Mouse (Mus musculus) mouse embryonic stem cell (cell line): ENCODE data around the gene Tmed10.

ENCODE experiments used
- in situ Hi-C, 2 experiments: fragments of 300-500 bp; cut with MboI; formaldehyde crosslinking; loops; 1 replicate in 1 of 2; 3 replicates in 1 of 2; pipeline ENCODE4 v1.14.3; 2019 to 2020; ENCODE audit warnings: low sequenced_read_pairs in 2 of 2, low pct_unique_long_range_greater_than_20kb in 1 of 2, mixed read lengths in 1 of 2; ENCODE audit not compliant: unreplicated experiment in 1 of 2

Gene Tmed10

GRCm38 (mm10) chr12:85344252-85344651 lies 30.4 kb downstream of the Tmed10 start:
- in situ Hi-C loops, result no loop called here

GRCm38 (mm10) chr12:85342310-85342709 lies 32.3 kb downstream of the Tmed10 start:
- in situ Hi-C loops, result no loop called here

GRCm38 (mm10) chr12:85341131-85341530 lies 33.5 kb downstream of the Tmed10 start:
- in situ Hi-C loops, result no loop called here

GRCm38 (mm10) chr12:85339947-85340346 lies 34.7 kb downstream of the Tmed10 start:
- in situ Hi-C loops, result no loop called here

GRCm38 (mm10) chr12:85339243-85339729 lies 35.4 kb downstream of the Tmed10 start, which contains the start of gene Nek9:
Nek9 (minus strand) TSS chr12:85339362.
- in situ Hi-C loops, result no loop called here

GRCm38 (mm10) chr12:85338815-85339214 lies 35.8 kb downstream of the Tmed10 start:
- in situ Hi-C loops, result no loop called here

- in situ Hi-C loops, result no loop called here
Measured at GRCm38 (mm10) chr12:85337567-85338311, 36.9 kb downstream of the Tmed10 start.

GRCm38 (mm10) chr12:85330153-85330552 lies 44.5 kb downstream of the Tmed10 start:
- in situ Hi-C loops, result no loop called here

GRCm38 (mm10) chr12:85308651-85309050 lies 66.0 kb downstream of the Tmed10 start:
- in situ Hi-C loops, result no loop called here

- in situ Hi-C loops, result no loop called here
Measured at GRCm38 (mm10) chr12:85305247-85305892, 69.3 kb downstream of the Tmed10 start.

- in situ Hi-C loops, result no loop called here
Measured at GRCm38 (mm10) chr12:85304725-85305124, 69.9 kb downstream of the Tmed10 start.

- in situ Hi-C loops, result no loop called here
Measured at GRCm38 (mm10) chr12:85303256-85303655, 71.4 kb downstream of the Tmed10 start.

- in situ Hi-C loops, result loop anchor here in 1 of 2 experiments (10.0 kb wide), 1 partner anchor 154 kb away; no protein-coding TSS in a partner anchor
Measured at GRCm38 (mm10) chr12:85298835-85299180, 75.8 kb downstream of the Tmed10 start.

GRCm38 (mm10) chr12:85298127-85298834 lies 76.4 kb downstream of the Tmed10 start:
- in situ Hi-C loops, result loop anchor here in 1 of 2 experiments (10.0 kb wide), 1 partner anchor 153 kb away; no protein-coding TSS in a partner anchor

GRCm38 (mm10) chr12:85297345-85297997 lies 77.2 kb downstream of the Tmed10 start:
- in situ Hi-C loops, result loop anchor here in 1 of 2 experiments (10.0 kb wide), 1 partner anchor 153 kb away; no protein-coding TSS in a partner anchor

GRCm38 (mm10) chr12:85296915-85297314 lies 77.7 kb downstream of the Tmed10 start:
- in situ Hi-C loops, result loop anchor here in 1 of 2 experiments (10.0 kb wide), 1 partner anchor 152 kb away; no protein-coding TSS in a partner anchor

- in situ Hi-C loops, result loop anchor here in 1 of 2 experiments (10.0 kb wide), 1 partner anchor 151 kb away; no protein-coding TSS in a partner anchor
Measured at GRCm38 (mm10) chr12:85295506-85295905, 79.1 kb downstream of the Tmed10 start.

GRCm38 (mm10) chr12:85292906-85293305 lies 81.7 kb downstream of the Tmed10 start:
- in situ Hi-C loops, result loop anchor here in 1 of 2 experiments (10.0 kb wide), 1 partner anchor 148 kb away; no protein-coding TSS in a partner anchor
